Mouse (Mus musculus) stomach, embryonic 14.5 days (tissue): ENCODE measurements around the gene 4930470P17Rik. TPM values are rescaled to one million over a fixed set of nuclear protein-coding genes. Genes with fewer than 3 reads are reported as not detected.
"Not testable (repeated sequence)": the region's sequence is repeated elsewhere in the genome, so short reads cannot be mapped to it uniquely, and the experiment has no call there.

Experiments
- ATAC-seq: fragments of 200-750 bp; cut with Nextera tagmentation; 2 replicates; pipeline ENCODE4 v1.8.0; 2017; ENCODE audit warnings: low read depth, moderate TSS enrichment; ENCODE audit not compliant: insufficient number of reproducible peaks, insufficient read depth, low FRiP score
- H3K27ac ChIP-seq: fragments of 300-500 bp; sonication (generic); 2 replicates; pipeline ENCODE4 v1.5.1; 2014; ENCODE audit warnings: mild to moderate bottlenecking, low read length, moderate library complexity, mixed read lengths
- H3K27me3 ChIP-seq: fragments of 300-500 bp; sonication (generic); 2 replicates; pipeline ENCODE4 v1.6.1; 2014; ENCODE audit warnings: low read length, control low read depth, mixed read lengths; ENCODE audit not compliant: control insufficient read depth, insufficient read depth
- H3K36me3 ChIP-seq: fragments of 300-500 bp; sonication (generic); 2 replicates; pipeline ENCODE4 v1.6.1; 2014; ENCODE audit warnings: mild to moderate bottlenecking, control low read depth, low read length, moderate library complexity, mixed read lengths; ENCODE audit not compliant: control insufficient read depth, insufficient read depth
- H3K4me1 ChIP-seq: fragments of 300-500 bp; sonication (generic); 2 replicates; pipeline ENCODE4 v1.6.1; 2014; ENCODE audit warnings: low read length, control low read depth, mixed read lengths; ENCODE audit not compliant: control insufficient read depth, insufficient read depth
- H3K4me2 ChIP-seq: fragments of 300-500 bp; sonication (generic); replicated peaks from 2 replicates; pipeline ENCODE4 v1.6.1; 2014; ENCODE audit warnings: low read depth, low read length, control low read depth
- H3K4me3 ChIP-seq: fragments of 300-500 bp; sonication (generic); 2 replicates; pipeline ENCODE4 v1.5.1; 2014; ENCODE audit warnings: low read depth, low read length, control low read depth
- H3K9ac ChIP-seq: fragments of 300-500 bp; sonication (generic); replicated peaks from 2 replicates; pipeline ENCODE4 v1.6.1; 2014; ENCODE audit warnings: low read depth, mild to moderate bottlenecking, control low read depth, low read length, moderate library complexity, mixed read lengths
- H3K9me3 ChIP-seq: fragments of 300-500 bp; sonication (generic); 2 replicates; pipeline ENCODE4 v1.6.1; 2016; ENCODE audit warnings: low read depth, low read length, control low read depth; ENCODE audit not compliant: control insufficient read depth
- WGBS: fragments of 180-500 bp; shearing (Covaris S2); extraction: QIAGEN DNeasy Blood & Tissue Kit; methylation state at CpG from one replicate; pipeline ENCODE4 v1.1.7; 2014; 5-methylcytosine and 5-hydroxymethylcytosine counted together
- polyA plus RNA-seq: library from polyadenylated mRNA; unstranded; fragments of >200 nt; fragmentation: Nextera tagmentation; extraction: Ambion mirVana; gene quantifications from 2 replicates; pipeline ENCODE4 v1.2.1, GENCODE M21; 2014

4930470P17Rik gene
- polyA plus RNA-seq, 1 experiment from 2014 or later = not detected

GRCm38 (mm10) chr2:170631375-170631774 is 29.6 kb upstream of the 4930470P17Rik start:
- WGBS = 95% methylated on average over 1 of the region's 1 CpGs
- no peak for ATAC-seq
- Histone ChIP-seq H3K4me3 (no peak overlapping the region), H3K4me1 (no peaks in the 10 kb centered on the region), H3K27ac (no peak overlapping the region), H3K9ac (no peak overlapping the region), H3K36me3 (no peaks in the 10 kb centered on the region), H3K4me2 (no peak overlapping the region), H3K9me3 (no peaks in the 10 kb centered on the region), H3K27me3 (no peaks in the 10 kb centered on the region)

- no peak overlapping the region for H3K4me3 ChIP-seq
- H3K9ac ChIP-seq = no peak overlapping the region
- no peak overlapping the region for H3K4me2 ChIP-seq
- no peak for ATAC-seq
- 80% methylated on average over 11 of the region's 11 CpGs for WGBS
- no peaks in the 10 kb centered on the region for H3K36me3 ChIP-seq
- H3K27ac ChIP-seq = no peak overlapping the region
- H3K4me1 ChIP-seq = no peaks in the 10 kb centered on the region
- H3K27me3 ChIP-seq = no peaks in the 10 kb centered on the region
- no peaks in the 10 kb centered on the region for H3K9me3 ChIP-seq
These were observed 28.7 kb upstream of the 4930470P17Rik start for GRCm38 (mm10) chr2:170630553-170630952.

- H3K9me3 ChIP-seq, H3K4me3 ChIP-seq, H3K27ac ChIP-seq, H3K36me3 ChIP-seq, H3K4me1 ChIP-seq, ATAC-seq, H3K9ac ChIP-seq, H3K4me2 ChIP-seq, H3K27me3 ChIP-seq: not testable (repeated sequence)
- WGBS = 85% methylated on average over 11 of the region's 11 CpGs
These were observed 26.2 kb upstream of the 4930470P17Rik start for GRCm38 (mm10) chr2:170627991-170628390.

- H3K9ac ChIP-seq, H3K4me1 ChIP-seq, ATAC-seq, H3K9me3 ChIP-seq, H3K36me3 ChIP-seq, H3K4me3 ChIP-seq, H3K27ac ChIP-seq, H3K27me3 ChIP-seq, H3K4me2 ChIP-seq: not testable (repeated sequence)
- WGBS = 62% methylated on average over 1 of the region's 1 CpGs
These were observed 22.5 kb upstream of the 4930470P17Rik start for GRCm38 (mm10) chr2:170624201-170624880.

- Histone ChIP-seq H3K9ac (no peak overlapping the region), H3K36me3 (no peaks in the 10 kb centered on the region), H3K27ac (no peak overlapping the region), H3K4me3 (no peak overlapping the region), H3K27me3 (no peaks in the 10 kb centered on the region), H3K9me3 (no peaks in the 10 kb centered on the region), H3K4me1 (no peaks in the 10 kb centered on the region), H3K4me2 (no peak overlapping the region)
- no peak for ATAC-seq
- WGBS = 78% methylated on average over 13 of the region's 13 CpGs
These were observed 21.2 kb upstream of the 4930470P17Rik start for GRCm38 (mm10) chr2:170622985-170623384.

- no peak overlapping the region for H3K9ac ChIP-seq
- no peak overlapping the region for H3K27ac ChIP-seq
- ATAC-seq = no peak
- 77% methylated on average over 12 of the region's 12 CpGs for WGBS
- H3K9me3 ChIP-seq = no peaks in the 10 kb centered on the region
- H3K4me1 ChIP-seq = no peaks in the 10 kb centered on the region
- H3K4me3 ChIP-seq = no peak overlapping the region
- H3K4me2 ChIP-seq = no peak overlapping the region
- H3K36me3 ChIP-seq = no peaks in the 10 kb centered on the region
- no peaks in the 10 kb centered on the region for H3K27me3 ChIP-seq
These were observed 17.2 kb upstream of the 4930470P17Rik start for GRCm38 (mm10) chr2:170618862-170619492.

GRCm38 (mm10) chr2:170611794-170612193 is 10.0 kb upstream of the 4930470P17Rik start:
- not testable (repeated sequence) for H3K4me3 ChIP-seq, H3K9ac ChIP-seq, H3K27me3 ChIP-seq, H3K9me3 ChIP-seq, ATAC-seq, H3K27ac ChIP-seq, H3K4me2 ChIP-seq, H3K4me1 ChIP-seq, H3K36me3 ChIP-seq
- WGBS = 89% methylated on average over 5 of the region's 5 CpGs

- 85% methylated on average over 5 of the region's 5 CpGs for WGBS
- no peak overlapping the region for H3K27ac ChIP-seq
- no peaks in the 10 kb centered on the region for H3K36me3 ChIP-seq
- no peak for ATAC-seq
- H3K9ac ChIP-seq = no peak overlapping the region
- no peak overlapping the region for H3K4me3 ChIP-seq
- no peaks in the 10 kb centered on the region for H3K27me3 ChIP-seq
- H3K9me3 ChIP-seq = no peaks in the 10 kb centered on the region
- no peaks in the 10 kb centered on the region for H3K4me1 ChIP-seq
- no peak overlapping the region for H3K4me2 ChIP-seq
These were observed 646 bp downstream of the 4930470P17Rik start for GRCm38 (mm10) chr2:170601171-170601570.

GRCm38 (mm10) chr2:170597586-170597985 is 4.2 kb downstream of the 4930470P17Rik start:
- no peaks in the 10 kb centered on the region for H3K27me3 ChIP-seq
- H3K27ac ChIP-seq = no peak overlapping the region
- no peaks in the 10 kb centered on the region for H3K4me1 ChIP-seq
- no peak overlapping the region for H3K4me2 ChIP-seq
- no peak overlapping the region for H3K9ac ChIP-seq
- no peak for ATAC-seq
- no peaks in the 10 kb centered on the region for H3K9me3 ChIP-seq
- 15% methylated on average over 2 of the region's 2 CpGs for WGBS
- no peaks in the 10 kb centered on the region for H3K36me3 ChIP-seq
- H3K4me3 ChIP-seq = no peak overlapping the region
